Mouse (Mus musculus) forebrain, embryonic 11.5 days (tissue): ENCODE measurements around the gene Map1b. TPM values are rescaled to one million over a fixed set of nuclear protein-coding genes. Genes with fewer than 3 reads are reported as not detected.

ENCODE experiments used
- ATAC-seq: fragments of 200-750 bp; cut with Nextera tagmentation; replicated peaks from 2 replicates; pipeline ENCODE4 v1.8.0; 2017; ENCODE audit warnings: moderate TSS enrichment; ENCODE audit not compliant: low FRiP score
- DNase-seq: peaks from one replicate; pipeline ENCODE4 v3.0.0-alpha.2; 2017; ENCODE audit warnings: low spot score
- H3K27ac ChIP-seq: fragments of 300-500 bp; sonication (generic); 2 replicates; pipeline ENCODE4 v1.5.1; 2014; ENCODE audit warnings: low read depth, low read length
- H3K27me3 ChIP-seq: fragments of 300-500 bp; sonication (generic); 2 replicates; pipeline ENCODE4 v1.6.1; 2014; ENCODE audit warnings: mild to moderate bottlenecking, low read length, mixed read lengths; ENCODE audit not compliant: control insufficient read depth, insufficient read depth
- H3K36me3 ChIP-seq: fragments of 300-500 bp; sonication (generic); 2 replicates; pipeline ENCODE4 v1.6.1; 2014; ENCODE audit warnings: mild to moderate bottlenecking, low read length, moderate library complexity, mixed read lengths; ENCODE audit not compliant: control insufficient read depth, insufficient read depth
- H3K4me1 ChIP-seq: fragments of 300-500 bp; sonication (generic); replicated peaks from 2 replicates; pipeline ENCODE4 v1.6.1; 2014; ENCODE audit warnings: low read length, mixed read lengths; ENCODE audit not compliant: control insufficient read depth, insufficient read depth
- H3K4me2 ChIP-seq: fragments of 300-500 bp; sonication (generic); 2 replicates; pipeline ENCODE4 v1.6.1; 2014; ENCODE audit warnings: low read depth, mild to moderate bottlenecking, low read length, moderate library complexity, mixed read lengths; ENCODE audit not compliant: severe bottlenecking
- H3K4me3 ChIP-seq: fragments of 300-500 bp; sonication (generic); 2 replicates; pipeline ENCODE4 v1.5.1; 2014; ENCODE audit warnings: low read depth, low read length
- H3K9ac ChIP-seq: fragments of 300-500 bp; sonication (generic); 2 replicates; pipeline ENCODE4 v1.6.1; 2014; ENCODE audit warnings: low read length
- H3K9me3 ChIP-seq: fragments of 300-500 bp; sonication (generic); 2 replicates; pipeline ENCODE4 v1.6.1; 2016; ENCODE audit warnings: low read length, mixed read lengths; ENCODE audit not compliant: control insufficient read depth
- WGBS: fragments of 180-500 bp; shearing (Covaris S2); extraction: QIAGEN DNeasy Blood & Tissue Kit; methylation state at CpG from one replicate; pipeline ENCODE4 v1.1.7; 2014; 5-methylcytosine and 5-hydroxymethylcytosine counted together
- polyA plus RNA-seq: library from polyadenylated mRNA; unstranded; fragments of >200 nt; fragmentation: Nextera tagmentation; extraction: Ambion mirVana; gene quantifications from 2 replicates; pipeline ENCODE4 v1.2.1, GENCODE M21; 2014

Gene Map1b
- polyA plus RNA-seq, 1 experiment from 2014 or later = 854 TPM

GRCm38 (mm10) chr13:99447002-99447401, 69.3 kb downstream of the Map1b start:
- H3K9ac ChIP-seq = peak overlapping the region; percentile 39
- peak overlapping the region; percentile 9 for H3K4me3 ChIP-seq
- H3K27ac ChIP-seq = peak overlapping the region; percentile 98
- no peak for DNase-seq
- ATAC-seq = no peak
- peak overlapping the region; percentile 35; the same call in 1 of the 2 replicates for H3K4me2 ChIP-seq
- H3K36me3 ChIP-seq = no peaks in the 10 kb centered on the region
- H3K4me1 ChIP-seq = peaks cover 33% of the 10 kb centered on the region
- no peaks in the 10 kb centered on the region for H3K9me3 ChIP-seq
- H3K27me3 ChIP-seq = no peaks in the 10 kb centered on the region
- 66% methylated on average over 7 of the region's 7 CpGs for WGBS

DNA sequence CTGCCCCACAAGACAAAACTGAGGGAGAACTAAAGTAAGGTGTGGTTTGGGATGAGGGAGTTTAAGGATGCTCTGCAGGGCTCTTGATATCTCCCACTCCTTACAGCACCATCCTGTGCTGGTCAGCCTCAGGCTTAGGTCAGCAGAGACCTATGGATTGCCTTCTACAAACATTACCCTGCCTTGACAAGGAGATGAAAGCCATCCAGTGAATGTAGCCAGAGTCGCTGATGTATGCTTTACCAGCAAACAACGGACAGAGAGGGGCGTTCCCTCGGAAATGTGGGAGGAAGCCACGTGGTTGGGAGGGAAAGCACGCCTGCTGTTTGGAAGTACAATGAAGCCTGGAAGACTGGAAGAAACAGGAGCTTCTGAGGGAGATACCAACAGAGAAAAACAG, 71.5 kb downstream of the Map1b start:
- WGBS = 2% methylated on average over 6 of the region's 6 CpGs
- Histone ChIP-seq H3K9ac (peak overlapping the region; percentile 45), H3K27me3 (no peaks in the 10 kb centered on the region), H3K4me2 (peak overlapping the region; percentile 70), H3K9me3 (no peaks in the 10 kb centered on the region), H3K4me3 (no peak overlapping the region), H3K4me1 (peaks cover 43% of the 10 kb centered on the region), H3K27ac (peak overlapping the region; percentile 98), H3K36me3 (peaks cover 11% of the 10 kb centered on the region; the same call in 1 of the 2 replicates)
- peak; percentile 88 for DNase-seq
- ATAC-seq = peak; percentile 72

DNA sequence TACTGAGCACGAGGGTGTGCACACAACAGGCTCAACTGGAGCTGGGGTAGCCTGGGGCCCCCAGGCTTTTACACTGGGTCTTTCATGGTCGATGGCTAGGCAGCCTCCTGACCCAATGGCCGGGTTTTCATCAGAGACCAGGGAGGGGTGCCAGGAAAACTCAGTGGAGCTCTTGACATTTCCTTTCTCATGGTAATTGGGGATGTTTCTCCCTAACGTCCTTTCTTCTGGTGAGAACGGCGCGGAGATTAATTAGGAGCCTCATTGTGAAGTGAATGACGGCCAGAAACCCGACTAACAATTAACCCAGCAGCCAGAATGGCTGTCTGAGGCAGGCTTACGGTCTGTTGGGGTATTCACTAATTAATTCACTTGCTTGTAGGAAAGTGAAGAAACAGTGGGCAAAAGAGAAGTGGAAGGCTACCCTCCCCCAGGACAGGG, 71.9 kb downstream of the Map1b start:
- H3K4me2 ChIP-seq = peak overlapping the region; percentile 70
- H3K36me3 ChIP-seq = peaks cover 15% of the 10 kb centered on the region; the same call in 1 of the 2 replicates
- H3K9ac ChIP-seq = peak overlapping the region; percentile 75
- H3K27me3 ChIP-seq = no peaks in the 10 kb centered on the region
- H3K9me3 ChIP-seq = no peaks in the 10 kb centered on the region
- peaks cover 43% of the 10 kb centered on the region for H3K4me1 ChIP-seq
- DNase-seq = peak; percentile 91
- H3K27ac ChIP-seq = peak overlapping the region; percentile 98
- 2% methylated on average over 10 of the region's 10 CpGs for WGBS
- peak overlapping the region; percentile 41 for H3K4me3 ChIP-seq
- ATAC-seq = peak; percentile 92

DNA sequence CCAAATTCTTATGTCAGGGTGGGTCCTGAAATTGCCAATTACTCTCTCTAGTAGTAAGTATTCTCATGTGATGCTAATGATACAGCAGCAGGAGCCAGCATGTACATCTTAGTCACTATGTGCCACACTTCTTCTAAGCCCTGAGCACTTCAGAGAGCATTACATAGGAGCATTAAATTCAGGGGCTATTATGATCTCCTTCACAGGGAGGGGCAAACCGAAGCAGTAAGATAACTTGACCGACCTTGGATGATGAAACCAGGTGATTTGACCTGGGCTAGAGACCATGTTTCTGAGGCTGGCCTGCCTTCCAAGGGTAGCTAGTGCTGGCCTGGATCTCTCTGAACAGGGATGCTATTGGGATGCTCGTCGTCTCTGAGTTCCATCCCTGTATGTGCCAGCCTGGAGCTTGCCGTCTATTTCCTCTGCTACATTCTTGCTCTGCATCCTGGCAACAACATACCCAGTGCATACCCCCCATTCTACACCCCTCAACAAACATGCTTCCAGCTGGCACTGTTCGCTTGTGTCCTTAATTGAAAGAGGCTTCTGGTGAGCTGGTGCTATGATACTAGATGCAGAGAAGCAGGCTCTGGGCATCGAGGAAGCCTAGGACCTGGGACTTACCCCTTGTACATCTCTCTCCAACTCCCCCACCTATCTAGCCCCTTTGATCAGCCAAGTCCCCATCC, 72.7 kb downstream of the Map1b start:
- peak; percentile 63 for DNase-seq
- peak overlapping the region; percentile 98 for H3K27ac ChIP-seq
- no peaks in the 10 kb centered on the region for H3K9me3 ChIP-seq
- H3K36me3 ChIP-seq = peaks cover 21% of the 10 kb centered on the region; the same call in 1 of the 2 replicates
- H3K9ac ChIP-seq = peak overlapping the region; percentile 75
- peaks cover 37% of the 10 kb centered on the region for H3K4me1 ChIP-seq
- H3K27me3 ChIP-seq = no peaks in the 10 kb centered on the region
- peak overlapping the region; percentile 41 for H3K4me3 ChIP-seq
- peak; percentile 26 for ATAC-seq
- peak overlapping the region; percentile 70 for H3K4me2 ChIP-seq
- WGBS = 18% methylated on average over 7 of the region's 7 CpGs

DNA sequence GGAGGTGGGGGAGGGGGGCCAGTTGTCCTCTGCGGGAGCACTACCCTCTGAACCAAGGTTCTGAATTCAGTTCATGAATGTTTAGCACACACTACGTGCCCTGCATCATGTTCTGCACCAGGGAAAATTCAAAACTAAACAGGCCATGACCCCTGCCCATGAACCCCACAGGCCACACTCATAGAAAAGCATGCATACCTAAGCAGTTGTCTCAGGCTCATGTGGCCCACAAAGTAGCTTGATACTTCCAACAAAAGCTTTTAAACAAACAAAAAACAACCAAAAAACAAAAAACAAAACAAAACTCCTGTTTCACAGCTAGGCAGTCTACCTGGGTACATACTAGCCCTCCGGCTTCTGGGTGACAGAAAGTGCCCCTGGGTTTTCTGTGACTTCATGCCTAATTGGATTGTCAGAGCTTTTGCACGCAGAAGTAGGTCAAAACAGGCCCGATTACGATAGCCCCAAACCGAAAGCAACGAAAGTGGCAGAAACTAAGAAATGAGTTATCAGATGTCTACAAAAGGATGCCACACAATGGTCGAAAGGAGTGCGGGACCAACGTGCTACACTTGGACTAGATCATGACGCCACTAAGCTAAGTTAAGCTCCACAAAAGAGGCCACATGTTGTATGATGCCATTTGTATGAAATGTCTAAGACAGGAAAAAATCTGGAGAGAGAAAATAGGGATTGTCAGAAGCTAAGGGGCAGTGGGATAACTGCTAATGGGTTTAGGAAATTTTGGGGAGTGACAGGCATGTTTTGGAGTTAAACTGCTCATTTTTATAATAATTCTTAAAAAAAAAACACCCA, 73.7 kb downstream of the Map1b start:
- Histone ChIP-seq H3K27ac (peak overlapping the region; percentile 98), H3K4me1 (peaks cover 35% of the 10 kb centered on the region), H3K4me3 (peak overlapping the region; percentile 41), H3K4me2 (peak overlapping the region; percentile 70), H3K27me3 (no peaks in the 10 kb centered on the region), H3K36me3 (peaks cover 23% of the 10 kb centered on the region), H3K9me3 (no peaks in the 10 kb centered on the region), H3K9ac (peak overlapping the region; percentile 75)
- ATAC-seq = no peak
- DNase-seq = no peak
- WGBS = 24% methylated on average over 12 of the region's 12 CpGs

- H3K36me3 ChIP-seq = peaks cover 27% of the 10 kb centered on the region
- WGBS = 36% methylated on average over 18 of the region's 18 CpGs
- no peaks in the 10 kb centered on the region for H3K9me3 ChIP-seq
- peak overlapping the region; percentile 41 for H3K4me3 ChIP-seq
- ATAC-seq (no peak), DNase-seq (no peak)
- no peaks in the 10 kb centered on the region for H3K27me3 ChIP-seq
- peaks cover 27% of the 10 kb centered on the region for H3K4me1 ChIP-seq
- H3K4me2 ChIP-seq = peak overlapping the region; percentile 70
- peak overlapping the region; percentile 98 for H3K27ac ChIP-seq
- H3K9ac ChIP-seq = peak overlapping the region; percentile 75
Observed at GRCm38 (mm10) chr13:99441700-99442433, 74.5 kb downstream of the Map1b start.

DNA sequence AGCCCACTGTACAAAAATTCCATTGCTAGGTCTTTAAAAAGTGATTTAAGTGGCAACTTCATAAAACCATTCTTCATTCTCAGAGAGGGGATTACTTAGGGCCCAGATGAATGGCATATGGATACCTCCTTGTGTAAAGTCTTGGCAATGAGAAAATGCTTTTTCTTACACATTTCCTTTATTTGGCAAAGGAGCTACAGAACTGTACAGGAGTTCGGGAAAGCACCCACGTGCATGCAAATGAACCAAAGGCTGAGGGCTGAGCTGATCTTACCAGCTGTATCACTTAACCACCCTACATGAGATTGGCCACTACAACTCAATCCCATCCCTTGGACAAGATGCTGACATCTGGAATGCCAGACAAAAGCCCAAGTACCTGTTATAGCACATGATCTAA, 76.1 kb downstream of the Map1b start:
- DNase-seq (no peak), ATAC-seq (no peak)
- Histone ChIP-seq H3K4me3 (no peak overlapping the region), H3K4me2 (no peak overlapping the region), H3K9me3 (no peaks in the 10 kb centered on the region), H3K9ac (no peak overlapping the region), H3K27ac (no peak overlapping the region), H3K36me3 (peaks cover 32% of the 10 kb centered on the region), H3K4me1 (peaks cover 15% of the 10 kb centered on the region), H3K27me3 (no peaks in the 10 kb centered on the region)
- WGBS = 95% methylated on average over 2 of the region's 2 CpGs

- 95% methylated on average over 5 of the region's 5 CpGs for WGBS
- Histone ChIP-seq H3K27me3 (no peaks in the 10 kb centered on the region), H3K36me3 (peaks cover 40% of the 10 kb centered on the region), H3K4me2 (no peak overlapping the region), H3K4me1 (peaks cover 13% of the 10 kb centered on the region), H3K4me3 (no peak overlapping the region), H3K9me3 (no peaks in the 10 kb centered on the region), H3K27ac (no peak overlapping the region), H3K9ac (no peak overlapping the region)
- DNase-seq (no peak), ATAC-seq (no peak)
Observed at GRCm38 (mm10) chr13:99439357-99439756, 77.0 kb downstream of the Map1b start.
